Mouse (Mus musculus) limb, embryonic 11.5 days (tissue): ENCODE measurements around the gene Dand5. TPM values are rescaled to one million over a fixed set of nuclear protein-coding genes. Genes with fewer than 3 reads are reported as not detected.
"Not testable (repeated sequence)": the region's sequence is repeated elsewhere in the genome, so short reads cannot be mapped to it uniquely, and the experiment has no call there.

Experiments
- ATAC-seq: fragments of 200-750 bp; cut with Nextera tagmentation; 2 replicates; pipeline ENCODE4 v1.8.0; 2017; ENCODE audit warnings: low read depth; ENCODE audit not compliant: insufficient number of reproducible peaks, low FRiP score, low TSS enrichment
- DNase-seq: peaks from one replicate; pipeline ENCODE4 v3.0.0-alpha.2; 2015; ENCODE audit warnings: low spot score
- H3K27ac ChIP-seq: fragments of 300-500 bp; sonication (generic); replicated peaks from 2 replicates; pipeline ENCODE4 v1.5.1; 2014; ENCODE audit warnings: low read depth, mild to moderate bottlenecking, low read length
- H3K27me3 ChIP-seq: fragments of 300-500 bp; sonication (generic); 2 replicates; pipeline ENCODE4 v1.6.1; 2014; ENCODE audit warnings: mild to moderate bottlenecking, low read length, mixed read lengths; ENCODE audit not compliant: control insufficient read depth, insufficient read depth
- H3K36me3 ChIP-seq: fragments of 300-500 bp; sonication (generic); 2 replicates; pipeline ENCODE4 v1.6.1; 2014; ENCODE audit warnings: mild to moderate bottlenecking, low read length, moderate library complexity, mixed read lengths; ENCODE audit not compliant: control insufficient read depth, insufficient read depth
- H3K4me1 ChIP-seq: fragments of 300-500 bp; sonication (generic); 2 replicates; pipeline ENCODE4 v1.6.1; 2014; ENCODE audit warnings: low read length, mixed read lengths; ENCODE audit not compliant: control insufficient read depth, insufficient read depth
- H3K4me2 ChIP-seq: fragments of 300-500 bp; sonication (generic); 2 replicates; pipeline ENCODE4 v1.6.1; 2014; ENCODE audit warnings: low read depth, mild to moderate bottlenecking, moderate library complexity; ENCODE audit not compliant: severe bottlenecking
- H3K4me3 ChIP-seq: fragments of 300-500 bp; sonication (generic); 2 replicates; pipeline ENCODE4 v1.5.1; 2014; ENCODE audit warnings: low read depth, low read length
- H3K9ac ChIP-seq: fragments of 300-500 bp; sonication (generic); 2 replicates; pipeline ENCODE4 v1.6.1; 2014; ENCODE audit warnings: mild to moderate bottlenecking, low read length
- H3K9me3 ChIP-seq: fragments of 300-500 bp; sonication (generic); 2 replicates; pipeline ENCODE4 v1.6.1; 2016; ENCODE audit warnings: low read length; ENCODE audit not compliant: control insufficient read depth
- WGBS: fragments of 180-500 bp; shearing (Covaris S2); extraction: QIAGEN DNeasy Blood & Tissue Kit; methylation state at CpG from one replicate; pipeline ENCODE4 v1.1.7; 2014; 5-methylcytosine and 5-hydroxymethylcytosine counted together
- polyA plus RNA-seq: library from polyadenylated mRNA; unstranded; fragments of >200 nt; fragmentation: Nextera tagmentation; extraction: Ambion mirVana; gene quantifications from 2 replicates; pipeline ENCODE4 v1.2.1, GENCODE M21; 2014

Gene Dand5
- polyA plus RNA-seq, 1 experiment from 2014 or later = 3.9 TPM

DNA sequence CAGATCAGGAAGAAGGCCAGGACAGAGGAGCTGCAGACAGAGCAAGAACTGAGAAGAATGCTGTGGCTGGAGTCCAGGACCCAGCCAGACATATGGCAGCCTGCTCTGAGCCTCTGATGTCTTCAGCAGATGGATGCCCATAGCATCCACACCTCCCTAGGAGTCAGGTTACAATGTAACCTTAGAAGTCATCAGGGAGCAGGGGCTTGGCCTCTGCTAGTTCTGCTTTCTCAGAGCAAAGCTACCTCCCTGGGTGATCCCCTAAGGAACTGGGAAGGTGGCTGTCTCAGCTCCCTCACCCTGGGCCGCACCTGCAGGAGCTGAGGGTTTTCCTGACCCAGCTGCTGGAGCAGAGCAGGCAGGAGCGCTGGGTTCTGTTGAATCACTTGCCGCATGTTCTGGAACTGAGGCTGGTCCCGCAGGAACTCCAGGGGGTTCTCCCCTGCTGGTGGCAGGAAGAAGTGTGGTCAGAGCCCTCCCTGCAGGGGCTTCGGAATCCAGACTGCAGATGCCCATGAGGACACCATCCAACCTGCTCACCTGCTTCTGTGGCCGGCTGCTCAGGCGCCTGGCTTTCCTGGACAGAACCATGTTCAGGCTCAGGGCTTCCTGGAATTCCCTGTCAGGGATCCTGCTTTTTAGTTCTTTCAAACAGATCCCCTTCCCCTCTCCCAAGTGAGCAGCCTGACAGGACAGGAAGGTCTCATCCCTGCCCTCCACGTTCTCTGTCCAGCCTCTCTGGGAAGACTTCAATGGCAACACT lies 14.7 kb upstream of the Dand5 start:
- Histone ChIP-seq H3K4me3 (0 out of 2 replicates have a peak overlapping the region, but pooled peaks have one; percentile 15), H3K27ac (peak overlapping the region; percentile 79)

DNA sequence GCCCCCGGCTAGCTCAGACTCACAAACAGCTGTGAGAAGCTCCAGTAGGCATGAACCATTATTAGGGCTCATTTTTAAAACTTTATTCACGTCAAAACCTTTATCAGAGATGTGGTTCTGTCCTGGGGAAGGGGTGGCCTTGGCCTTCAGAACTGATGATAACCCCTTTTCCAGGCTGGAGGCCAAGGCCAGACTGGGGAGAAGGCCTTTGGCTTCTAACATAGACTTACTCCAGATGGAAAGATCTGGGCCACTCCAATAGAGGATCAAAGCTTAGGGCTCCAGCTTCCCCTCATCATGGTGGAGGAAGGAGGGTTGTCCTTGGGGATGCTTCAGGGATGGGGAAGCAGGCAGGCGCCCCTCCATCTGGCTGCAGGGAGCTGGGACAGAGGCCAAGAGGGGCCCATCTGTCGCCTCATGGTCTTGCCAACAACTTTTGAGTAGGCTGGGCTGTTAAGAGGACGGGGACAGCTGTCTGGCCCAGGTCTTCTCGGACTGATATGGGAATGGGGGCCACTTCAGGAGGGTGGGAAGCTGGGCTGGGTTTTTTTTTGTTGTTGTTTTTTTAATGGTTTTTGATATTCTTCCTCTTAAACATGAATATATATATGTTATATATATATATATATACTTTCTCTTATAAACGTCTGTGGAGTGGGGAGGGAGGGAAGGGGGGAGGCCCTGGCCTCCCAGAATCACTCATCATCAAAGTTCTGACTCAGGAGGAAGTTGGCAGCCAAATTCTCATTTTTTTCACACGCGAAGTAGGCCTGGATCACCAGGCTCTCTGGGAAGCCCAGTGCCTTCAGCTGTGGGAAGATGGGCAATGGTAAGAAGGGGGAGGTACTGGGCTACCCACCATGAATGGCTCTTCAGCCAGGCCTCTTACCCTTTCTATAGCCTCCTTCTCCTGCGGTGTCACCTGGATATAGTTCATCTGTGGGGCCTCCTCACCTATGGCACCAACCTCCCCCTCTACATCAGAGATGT lies 12.5 kb upstream of the Dand5 start:
- H3K27me3 ChIP-seq = no peaks in the 10 kb centered on the region
- H3K36me3 ChIP-seq = peaks cover 37% of the 10 kb centered on the region
- no peak overlapping the region for H3K9ac ChIP-seq
- H3K27ac ChIP-seq = no peak overlapping the region
- no peak overlapping the region for H3K4me2 ChIP-seq
- ATAC-seq (no peak), DNase-seq (no peak)
- 81% methylated on average over 10 of the region's 10 CpGs for WGBS
- 0 out of 2 replicates have a peak overlapping the region, but pooled peaks have one; percentile 5 for H3K4me3 ChIP-seq
- no peaks in the 10 kb centered on the region for H3K9me3 ChIP-seq
- peaks cover 30% of the 10 kb centered on the region for H3K4me1 ChIP-seq

More for the DNA sequence above, 14.7 kb upstream of the Dand5 start:
- peak overlapping the region; percentile 28 for H3K4me2 ChIP-seq
- H3K9ac ChIP-seq = peak overlapping the region; percentile 30; the same call in 1 of the 2 replicates
- H3K27me3 ChIP-seq = no peaks in the 10 kb centered on the region
- no peaks in the 10 kb centered on the region for H3K9me3 ChIP-seq
- peaks cover 44% of the 10 kb centered on the region for H3K36me3 ChIP-seq
- H3K4me1 ChIP-seq = peaks cover 30% of the 10 kb centered on the region
- WGBS = 35% methylated on average over 8 of the region's 8 CpGs
- DNase-seq = peak; percentile 63
- ATAC-seq = peak; percentile 33

DNA sequence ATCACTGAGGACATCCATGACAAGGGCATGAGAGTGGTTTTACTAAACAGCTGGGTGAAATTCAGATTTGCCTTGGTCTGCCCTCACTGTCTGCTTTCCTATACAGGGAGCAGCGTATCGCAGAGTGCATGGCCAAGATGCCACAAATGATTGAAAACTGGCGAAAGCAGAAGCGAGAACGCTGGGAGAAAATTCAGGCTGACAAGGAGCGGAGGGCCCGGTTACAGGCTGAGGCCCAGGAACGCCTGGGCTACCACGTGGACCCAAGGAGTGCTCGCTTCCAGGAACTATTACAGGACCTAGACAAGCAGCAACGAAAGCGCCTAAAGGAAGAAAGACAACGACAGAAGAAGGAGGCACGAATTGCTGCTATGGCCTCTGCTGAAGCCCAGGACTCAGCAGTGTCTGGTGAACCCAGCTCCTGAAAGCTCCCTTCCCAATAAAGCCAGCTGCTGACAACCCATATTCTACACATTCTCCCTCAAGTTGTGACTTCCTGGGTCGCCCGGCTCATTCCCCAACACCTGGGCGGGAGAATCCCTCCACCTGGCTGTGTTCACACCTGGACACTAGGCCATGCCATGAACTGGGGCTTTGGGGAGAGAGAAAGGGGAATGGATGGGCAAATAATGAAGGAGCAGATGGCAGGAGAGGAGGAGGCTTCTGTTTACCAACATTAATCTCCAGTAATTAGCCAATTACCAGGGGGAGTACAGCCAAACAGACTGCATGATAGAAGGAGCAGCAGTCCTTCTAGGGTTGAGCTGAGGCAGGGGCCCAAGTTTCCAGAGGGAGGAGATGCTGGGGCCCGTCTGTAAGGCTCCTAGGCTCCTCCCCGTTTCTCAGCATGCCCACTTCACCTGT lies 11.6 kb upstream of the Dand5 start:
- H3K9ac ChIP-seq = no peak overlapping the region
- peaks cover 37% of the 10 kb centered on the region for H3K36me3 ChIP-seq
- no peaks in the 10 kb centered on the region for H3K27me3 ChIP-seq
- H3K9me3 ChIP-seq = no peaks in the 10 kb centered on the region
- 85% methylated on average over 19 of the region's 19 CpGs for WGBS
- H3K4me3 ChIP-seq = no peak overlapping the region; the same call in 1 of the 2 replicates
- no peak overlapping the region for H3K27ac ChIP-seq
- ATAC-seq = no peak
- H3K4me1 ChIP-seq = peaks cover 25% of the 10 kb centered on the region
- no peak overlapping the region for H3K4me2 ChIP-seq
- DNase-seq = no peak

DNA sequence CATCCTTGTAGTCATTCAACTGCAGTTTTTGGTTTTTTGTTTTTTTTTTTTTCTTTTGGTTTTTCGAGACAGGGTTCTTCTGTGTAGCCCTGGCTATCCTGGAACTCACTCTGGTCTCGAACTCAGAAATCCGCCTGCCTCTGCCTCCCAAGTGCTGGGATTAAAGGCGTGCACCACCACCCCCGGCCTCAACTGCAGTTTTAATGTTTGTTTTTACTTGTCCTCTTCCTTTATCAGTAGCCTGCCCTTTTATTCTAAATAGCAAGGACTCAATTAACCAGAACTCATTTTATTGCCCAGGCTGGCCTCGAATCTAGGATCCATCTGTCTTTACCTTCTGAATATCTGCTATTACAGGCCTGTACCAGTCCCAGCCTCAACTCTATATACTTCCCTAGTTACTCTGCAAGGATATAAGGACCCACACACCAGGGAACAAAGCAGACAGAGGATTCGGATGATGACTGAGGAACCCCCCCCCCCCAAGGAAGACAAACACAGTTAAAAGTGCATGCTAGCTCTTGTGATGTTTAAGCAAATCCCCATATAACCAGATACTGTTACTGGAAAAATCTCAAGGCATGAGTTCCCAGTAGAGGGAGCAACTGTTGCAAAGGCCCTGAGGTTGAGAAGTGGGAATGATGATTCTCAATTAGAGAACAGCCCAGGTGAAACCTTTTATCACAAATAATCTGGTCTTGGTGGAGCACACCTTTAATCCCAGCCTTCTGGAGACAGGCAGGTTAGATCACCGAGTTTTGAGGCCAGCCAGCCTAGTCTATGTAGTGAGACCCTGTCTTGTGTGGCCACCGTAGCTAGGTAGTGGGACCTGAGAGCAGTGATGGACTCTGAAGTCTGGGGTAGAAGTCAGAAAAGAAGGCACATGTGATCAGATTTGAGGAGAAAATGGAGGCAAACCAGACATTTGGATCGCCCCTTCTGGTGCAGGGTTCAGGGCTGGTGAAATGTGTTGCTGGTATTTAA lies 10.4 kb upstream of the Dand5 start:
- Histone ChIP-seq H3K27me3 (no peaks in the 10 kb centered on the region), H3K27ac (peak overlapping the region; percentile 93; the same call in 1 of the 2 replicates), H3K4me3 (peak overlapping the region; percentile 98), H3K36me3 (peaks cover 33% of the 10 kb centered on the region), H3K4me1 (peaks cover 23% of the 10 kb centered on the region), H3K9ac (peak overlapping the region; percentile 97), H3K4me2 (peak overlapping the region; percentile 55), H3K9me3 (no peaks in the 10 kb centered on the region)
- DNase-seq = no peak
- 69% methylated on average over 10 of the region's 10 CpGs for WGBS
- ATAC-seq = no peak

DNA sequence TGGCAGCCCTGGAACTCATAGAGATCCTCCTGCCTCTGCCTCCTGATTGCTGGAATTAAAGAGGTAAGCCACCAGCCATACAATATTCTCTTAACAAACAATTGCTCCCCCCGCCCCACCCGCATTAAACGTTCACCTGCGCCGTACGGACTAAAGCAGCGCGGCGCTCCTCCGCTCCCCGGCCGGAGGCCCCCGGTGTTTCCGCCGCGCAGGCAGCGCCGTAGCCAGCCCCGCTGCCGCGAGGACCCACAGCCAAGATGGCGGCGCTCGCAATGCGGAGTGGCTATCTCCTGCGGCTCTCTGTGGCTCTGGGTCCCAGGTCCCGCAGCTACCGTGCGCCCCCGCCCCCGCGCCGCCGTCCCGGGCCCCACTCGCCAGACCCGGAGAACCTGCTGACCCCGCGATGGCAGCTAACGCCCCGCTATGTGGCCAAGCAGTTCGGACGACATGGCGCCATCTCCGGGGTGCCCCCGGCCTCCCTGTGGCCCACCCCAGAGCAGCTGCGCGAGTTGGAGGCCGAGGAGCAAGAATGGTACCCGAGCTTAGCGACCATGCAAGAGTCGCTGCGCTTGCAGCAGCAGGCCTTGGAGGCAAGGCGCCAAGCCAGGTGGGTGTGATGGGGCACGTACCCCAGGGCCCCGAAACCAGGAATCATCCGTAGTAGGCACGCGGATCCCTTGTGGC lies 9.6 kb upstream of the Dand5 start:
- ATAC-seq = peak; percentile 46; the same call in 1 of the 2 replicates
- Histone ChIP-seq H3K36me3 (peaks cover 24% of the 10 kb centered on the region; the same call in 1 of the 2 replicates), H3K4me3 (peak overlapping the region; percentile 98), H3K27ac (peak overlapping the region; percentile 93), H3K4me2 (peak overlapping the region; percentile 55), H3K9ac (peak overlapping the region; percentile 97), H3K27me3 (no peaks in the 10 kb centered on the region), H3K9me3 (no peaks in the 10 kb centered on the region), H3K4me1 (peaks cover 14% of the 10 kb centered on the region)
- 1% methylated on average over 59 of the region's 59 CpGs for WGBS
- peak; percentile 88 for DNase-seq

DNA sequence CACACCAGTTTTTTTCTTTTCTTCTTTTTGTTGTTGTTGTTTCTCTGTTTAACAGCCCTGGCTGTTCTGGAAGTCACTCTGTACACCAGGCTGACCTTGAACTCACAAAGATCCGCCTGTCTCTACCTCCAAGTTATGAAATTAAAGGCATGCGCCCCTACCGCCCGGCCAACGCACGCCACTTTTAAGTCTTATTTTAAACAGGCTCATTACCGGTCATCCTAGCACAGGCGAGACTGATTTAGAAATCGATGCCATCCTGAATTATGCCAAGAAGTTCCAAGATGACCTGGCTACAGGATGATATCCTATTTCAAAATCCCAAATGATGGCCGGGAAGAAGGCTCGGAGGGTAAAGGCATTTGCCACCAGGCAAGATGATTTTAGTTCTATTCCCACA lies 8.9 kb upstream of the Dand5 start, which contains the start of gene Gadd45gip1:
Gadd45gip1 (plus strand) TSS at position 33 of the 400 bp plus-strand sequence.
- H3K36me3 ChIP-seq = peaks cover 18% of the 10 kb centered on the region; the same call in 1 of the 2 replicates
- H3K4me1 ChIP-seq = peaks cover 9% of the 10 kb centered on the region; the same call in 1 of the 2 replicates
- H3K4me3 ChIP-seq = peak within 1 kb of the TSS; percentile 98
- no peak for DNase-seq
- H3K27ac ChIP-seq = peak within 1 kb of the TSS; percentile 93
- peak within 1 kb of the TSS; percentile 97 for H3K9ac ChIP-seq
- H3K9me3 ChIP-seq = no peaks in the 10 kb centered on the region
- H3K4me2 ChIP-seq = peak within 1 kb of the TSS; percentile 55
- no peak for ATAC-seq
- 78% methylated on average over 11 of the region's 11 CpGs for WGBS
- H3K27me3 ChIP-seq = no peaks in the 10 kb centered on the region

DNA sequence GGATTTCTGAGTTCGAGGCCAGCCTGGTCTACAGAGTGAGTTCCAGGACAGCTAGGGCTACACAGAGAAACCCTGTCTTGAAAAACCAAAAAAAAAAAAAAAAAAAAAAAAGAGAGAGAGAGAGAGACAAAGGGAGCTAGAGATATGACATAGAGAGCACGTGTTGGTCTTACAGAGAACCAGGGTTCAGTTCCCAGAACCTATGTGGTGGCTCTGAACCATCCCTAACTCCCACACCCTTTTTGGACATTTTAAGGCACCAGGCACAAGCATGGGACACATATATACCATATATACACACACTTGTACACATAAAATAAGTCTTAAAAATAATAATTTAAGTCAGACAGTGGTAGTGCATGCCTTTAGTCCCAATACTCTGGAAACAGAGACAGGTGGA lies 3.9 kb upstream of the Dand5 start:
- H3K36me3 ChIP-seq, H3K4me2 ChIP-seq, H3K27ac ChIP-seq, ATAC-seq, H3K9ac ChIP-seq, H3K9me3 ChIP-seq, DNase-seq, H3K4me3 ChIP-seq, H3K27me3 ChIP-seq, H3K4me1 ChIP-seq: not testable (repeated sequence)
- WGBS = 91% methylated on average over 2 of the region's 2 CpGs
